Mouse (Mus musculus): ENCODE data around the gene Ces1h. TPM values are rescaled to one million over a fixed set of nuclear protein-coding genes. Genes with fewer than 3 reads are reported as not detected.

The Ces1h gene
- polyA plus RNA-seq, 1 experiment, result not detected

DNA sequence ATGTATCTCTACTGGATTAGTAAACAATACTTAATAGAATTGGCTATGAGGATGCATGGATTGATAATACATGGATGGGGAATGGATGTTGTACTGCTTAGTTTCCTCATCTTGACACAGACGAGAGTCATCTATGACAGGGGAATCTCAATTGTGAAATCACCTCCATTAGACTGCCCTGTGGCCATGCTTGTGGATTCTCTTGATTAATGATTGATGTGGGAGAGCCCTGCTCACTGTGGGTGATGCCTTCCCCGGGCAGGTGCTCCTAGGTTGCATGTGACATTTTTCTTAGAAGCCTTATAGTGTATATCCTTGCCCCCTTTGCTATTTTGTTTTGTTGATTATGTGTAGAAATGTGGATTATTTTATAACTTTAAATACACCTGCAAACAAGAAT, 54.4 kb downstream of the Ces1h start:
- Histone ChIP-seq H3K4me1 (ENCODE audit: control insufficient read depth, insufficient read depth, low read length) (no peaks in the 10 kb centered on the region), H3K36me3 (ENCODE audit: control insufficient read depth, insufficient read depth, low read length, poor library complexity, severe bottlenecking) (no peaks in the 10 kb centered on the region), H3K9ac (ENCODE audit: low read depth, poor library complexity, severe bottlenecking) (no peak overlapping the region), H3K9me3 (replicated peaks; ENCODE audit: control insufficient read depth, insufficient read depth, low read length, poor library complexity, severe bottlenecking) (no peaks in the 10 kb centered on the region), H3K4me3 (ENCODE audit: low read depth, low read length) (no peak overlapping the region), H3K27me3 (ENCODE audit: control insufficient read depth, insufficient read depth, low read length, poor library complexity, severe bottlenecking) (no peaks in the 10 kb centered on the region), H3K27ac (ENCODE audit: insufficient read depth, low read length) (no peak overlapping the region)
- TF ChIP-seq POLR2A (IDR thresholded peaks at IDR 0.05; ENCODE audit: insufficient read depth, low read length), result no peak
- TF ChIP-seq CTCF (IDR thresholded peaks at IDR 0.05; ENCODE audit: low read depth, low read length), result no peak
- TF ChIP-seq EP300 (IDR thresholded peaks at IDR 0.05; ENCODE audit: insufficient read depth, low read depth, low read length), result no peak

DNA sequence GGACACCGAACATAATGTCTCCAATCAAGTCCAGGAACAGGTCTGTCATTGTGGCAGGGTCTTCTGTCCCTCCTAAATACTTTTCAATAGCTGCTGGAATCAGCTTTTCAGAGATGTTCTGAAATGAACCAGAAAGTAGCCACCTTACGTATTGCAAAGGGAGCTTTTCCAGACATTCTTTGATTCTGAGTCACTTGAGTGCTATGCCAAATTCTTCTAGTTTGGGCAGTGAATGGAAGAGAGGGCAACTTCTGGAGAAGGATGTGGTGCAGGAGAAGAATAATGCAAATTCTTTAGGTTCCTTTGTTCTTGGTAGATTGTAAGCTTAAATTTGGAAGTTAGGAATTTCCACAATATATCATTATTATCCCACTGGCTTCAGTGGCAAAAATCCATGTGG, 62.5 kb downstream of the Ces1h start:
- no peaks in the 10 kb centered on the region for H3K27me3 ChIP-seq (ENCODE audit: control insufficient read depth, insufficient read depth, low read length, poor library complexity, severe bottlenecking)
- no peak overlapping the region for H3K4me3 ChIP-seq (ENCODE audit: low read depth, low read length)
- no peaks in the 10 kb centered on the region for H3K4me1 ChIP-seq (ENCODE audit: control insufficient read depth, insufficient read depth, low read length)
- no peak overlapping the region for H3K27ac ChIP-seq (ENCODE audit: insufficient read depth, low read length)
- no peak overlapping the region for H3K9ac ChIP-seq (ENCODE audit: low read depth, poor library complexity, severe bottlenecking)
- no peaks in the 10 kb centered on the region for H3K9me3 ChIP-seq (replicated peaks; ENCODE audit: control insufficient read depth, insufficient read depth, low read length, poor library complexity, severe bottlenecking)
- TF ChIP-seq CTCF (IDR thresholded peaks at IDR 0.05; ENCODE audit: low read depth, low read length) (no peak), EP300 (IDR thresholded peaks at IDR 0.05; ENCODE audit: insufficient read depth, low read depth, low read length) (no peak), POLR2A (IDR thresholded peaks at IDR 0.05; ENCODE audit: insufficient read depth, low read length) (no peak)
- H3K36me3 ChIP-seq (ENCODE audit: control insufficient read depth, insufficient read depth, low read length, poor library complexity, severe bottlenecking), result no peaks in the 10 kb centered on the region

DNA sequence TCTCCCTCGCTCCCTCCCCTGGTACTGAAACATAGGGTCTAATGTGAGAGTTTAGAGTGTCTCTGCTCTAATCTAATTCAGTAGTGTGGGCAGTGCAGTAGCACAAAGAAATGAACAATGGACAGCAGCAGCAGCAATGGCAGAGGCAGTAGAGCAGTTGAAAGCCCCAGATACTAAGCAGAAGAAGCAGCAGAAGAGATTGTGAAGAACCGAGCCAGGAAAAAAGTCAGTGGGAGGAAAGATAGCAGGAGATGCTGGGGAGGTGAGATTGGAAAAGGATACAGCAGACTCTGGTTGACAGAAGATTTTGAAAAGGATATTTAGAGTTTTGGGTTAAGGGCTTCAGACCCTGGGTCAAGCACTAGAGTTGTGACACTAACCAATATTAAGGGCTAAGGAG, 64.0 kb downstream of the Ces1h start:
- Histone ChIP-seq H3K27me3 (ENCODE audit: control insufficient read depth, insufficient read depth, low read length, poor library complexity, severe bottlenecking) (no peaks in the 10 kb centered on the region), H3K27ac (ENCODE audit: insufficient read depth, low read length) (no peak overlapping the region), H3K36me3 (ENCODE audit: control insufficient read depth, insufficient read depth, low read length, poor library complexity, severe bottlenecking) (no peaks in the 10 kb centered on the region), H3K9me3 (replicated peaks; ENCODE audit: control insufficient read depth, insufficient read depth, low read length, poor library complexity, severe bottlenecking) (no peaks in the 10 kb centered on the region), H3K4me3 (ENCODE audit: low read depth, low read length) (no peak overlapping the region), H3K9ac (ENCODE audit: low read depth, poor library complexity, severe bottlenecking) (no peak overlapping the region), H3K4me1 (ENCODE audit: control insufficient read depth, insufficient read depth, low read length) (no peaks in the 10 kb centered on the region)
- TF ChIP-seq EP300 (IDR thresholded peaks at IDR 0.05; ENCODE audit: insufficient read depth, low read depth, low read length) (no peak), POLR2A (IDR thresholded peaks at IDR 0.05; ENCODE audit: insufficient read depth, low read length) (no peak), CTCF (IDR thresholded peaks at IDR 0.05; ENCODE audit: low read depth, low read length) (no peak)

Other genes starting within 250 kb of the Ces1h start
- not detected in 2 replicates for gene Ces1c, start 248.4 kb downstream of the Ces1h start, polyA plus RNA-seq (2011; ENCODE audit: insufficient read depth, insufficient read length, low read depth, missing spikeins)
- gene Ces1d, start 181.9 kb downstream of the Ces1h start, polyA plus RNA-seq (2011; ENCODE audit: insufficient read depth, insufficient read length, low read depth, missing spikeins), result not detected in 2 replicates
- gene Ces1e, start 150.1 kb downstream of the Ces1h start, polyA plus RNA-seq (2011; ENCODE audit: insufficient read depth, insufficient read length, low read depth, missing spikeins), result not detected in 2 replicates
- not detected in 2 replicates for gene Ces1f, start 100.0 kb downstream of the Ces1h start, polyA plus RNA-seq (2011; ENCODE audit: insufficient read depth, insufficient read length, low read depth, missing spikeins)
- gene Ces1g, start 42.4 kb downstream of the Ces1h start, polyA plus RNA-seq (2011; ENCODE audit: insufficient read depth, insufficient read length, low read depth, missing spikeins), result not detected in 2 replicates
- gene Ces5a, start 156.1 kb upstream of the Ces1h start, polyA plus RNA-seq (2011; ENCODE audit: insufficient read depth, insufficient read length, low read depth, missing spikeins), result not detected in 2 replicates